Comparison of ENCODE assay signal across 24 mouse cellular contexts in the genomic region with DNA sequence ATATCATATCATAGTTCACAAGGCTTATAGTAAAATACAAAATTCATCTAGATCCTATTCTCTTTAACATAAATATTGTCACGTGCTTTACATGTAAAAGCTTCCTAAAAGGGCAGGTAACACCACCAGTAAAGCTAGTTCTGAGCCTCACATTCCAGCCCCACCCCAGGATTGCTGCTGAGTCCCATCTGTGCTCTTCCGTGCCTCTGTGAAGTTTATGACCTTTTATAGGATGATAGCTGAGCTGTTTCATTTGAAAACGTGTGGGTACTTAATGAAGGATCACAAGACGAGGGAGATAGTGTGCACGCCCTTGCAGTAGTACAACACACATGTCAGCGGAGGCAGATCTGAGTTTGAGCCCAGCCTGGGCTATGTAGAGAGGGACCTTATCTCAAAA.
"Had no signal": no experiment of that assay in that cellular context is flagged by ENCODE, and none has a peak within 500 bp of the region (broad histone marks: within the 10 kb centered on the region; RNA-seq: fewer than 3 reads in every experiment).

No protein-coding gene starts in this region.

- H3K9me3 ChIP-seq: heart, embryonic 13.5 days; heart, embryonic 15.5 days; hindbrain, embryonic 13.5 days; hindbrain, embryonic 15.5 days; kidney, embryonic 15.5 days; limb, embryonic 12.5 days; liver, embryonic 12.5 days had no signal

- ATAC-seq: hindbrain, postnatal 0 days; liver, embryonic 12.5 days had no signal

- DNase-seq: gastrocnemius, postnatal 14 days; gastrocnemius, postnatal 36 days; heart, adult 18-20 months; heart, postnatal 14 days; heart, postnatal 36 days; kidney, adult 11 months; kidney, adult 2 months; kidney, adult 9 months; kidney, postnatal 14 days; kidney, postnatal 36 days; layer of hippocampus, adult 9-11 months; left cerebral cortex, postnatal 4 days had no signal

- H3K4me3 ChIP-seq: heart, embryonic 13.5 days; heart, embryonic 15.5 days; hindbrain, embryonic 13.5 days; hindbrain, embryonic 15.5 days; kidney, embryonic 15.5 days; left cerebral cortex, adult 2 months; limb, embryonic 12.5 days; liver, embryonic 12.5 days had no signal

- H3K4me2 ChIP-seq: heart, embryonic 11.5 days; heart, embryonic 13.5 days; heart, embryonic 15.5 days; hindbrain, embryonic 13.5 days; hindbrain, embryonic 15.5 days; kidney, embryonic 15.5 days; limb, embryonic 12.5 days; liver, embryonic 12.5 days had no signal

- H3K4me1 ChIP-seq: hindbrain, embryonic 13.5 days; kidney, embryonic 15.5 days; limb, embryonic 12.5 days; liver, embryonic 12.5 days had no signal

- H3K27me3 ChIP-seq: heart, embryonic 13.5 days; heart, embryonic 15.5 days; hindbrain, embryonic 13.5 days; hindbrain, embryonic 15.5 days; kidney, embryonic 15.5 days; limb, embryonic 12.5 days; liver, embryonic 12.5 days had no signal

- H3K9ac ChIP-seq: heart, embryonic 13.5 days; heart, embryonic 15.5 days; hindbrain, embryonic 13.5 days; hindbrain, embryonic 15.5 days; kidney, embryonic 15.5 days; limb, embryonic 12.5 days; liver, embryonic 12.5 days; liver, embryonic 14.5 days had no signal

- H3K27ac ChIP-seq: heart, embryonic 15.5 days; hindbrain, embryonic 15.5 days; hindbrain, postnatal 0 days; kidney, embryonic 15.5 days; kidney, postnatal 0 days; left cerebral cortex, adult 2 months; limb, embryonic 12.5 days; liver, embryonic 12.5 days; liver, embryonic 14.5 days had no signal
